18 mouse cellular contexts compared by ENCODE assay signal in the genomic region with DNA sequence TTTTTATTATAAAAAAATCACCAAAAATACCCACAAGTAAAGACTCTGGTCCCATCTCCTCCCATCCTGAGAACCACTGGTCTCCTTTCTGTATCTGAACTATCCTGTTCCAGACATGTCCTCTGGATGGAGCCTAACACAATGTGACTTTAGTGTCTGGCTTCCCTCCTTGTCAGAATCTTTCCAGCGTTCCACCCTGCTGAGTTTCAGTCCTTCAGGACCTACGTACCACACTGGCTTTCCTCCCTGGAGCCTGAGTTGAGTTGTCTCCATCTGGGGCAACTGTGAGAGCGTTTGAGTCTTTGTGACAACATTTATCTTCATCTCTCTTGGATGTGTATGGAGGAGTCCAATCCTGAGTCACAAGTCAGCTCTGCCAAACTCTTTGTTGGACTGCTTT. TPM values are rescaled to one million over a fixed set of nuclear protein-coding genes. Genes with fewer than 3 reads are reported as not detected.
DNase-seq lines count a peak whose midpoint lies in the region; ATAC-seq and TF ChIP-seq lines count a peak whose summit lies in the region.
"Had no signal": no experiment of that assay in that cellular context is flagged by ENCODE, and none has a peak within 500 bp of the region (broad histone marks: within the 10 kb centered on the region; RNA-seq: fewer than 3 reads in every experiment).

No protein-coding gene starts in this region.

- no peaks in the 10 kb centered on the region for H3K36me3 ChIP-seq in heart, embryonic 16.5 days (ENCODE audit: control insufficient read depth, insufficient read depth)
- no peaks in the 10 kb centered on the region for H3K36me3 ChIP-seq in heart, embryonic 11.5 days (ENCODE audit: control insufficient read depth, insufficient read depth, low read length)
- no peaks in the 10 kb centered on the region for H3K36me3 ChIP-seq in kidney, postnatal 0 days (ENCODE audit: insufficient read depth, low read length)
- no peaks in the 10 kb centered on the region for H3K36me3 ChIP-seq in stomach, postnatal 0 days (ENCODE audit: control insufficient read depth, insufficient read depth, low read length)
- H3K36me3 ChIP-seq: embryonic facial prominence, embryonic 15.5 days; hindbrain, embryonic 10.5 days; limb, embryonic 12.5 days; lung, embryonic 15.5 days; midbrain, embryonic 12.5 days; neural tube, embryonic 15.5 days; stomach, embryonic 15.5 days had no signal

- no peak overlapping the region for H3K4me2 ChIP-seq in heart, embryonic 16.5 days (ENCODE audit: low read depth, low read length)
- H3K4me2 ChIP-seq in heart, embryonic 11.5 days: no peak overlapping the region
- no peak overlapping the region for H3K4me2 ChIP-seq in kidney, postnatal 0 days (ENCODE audit: low read length)
- no peak overlapping the region for H3K4me2 ChIP-seq in stomach, postnatal 0 days (replicated peaks; ENCODE audit: low read depth)
- H3K4me2 ChIP-seq: embryonic facial prominence, embryonic 15.5 days; forebrain, embryonic 13.5 days; limb, embryonic 12.5 days; lung, embryonic 15.5 days; midbrain, embryonic 12.5 days; neural tube, embryonic 15.5 days; stomach, embryonic 15.5 days had no signal

- H3K27ac ChIP-seq in heart, embryonic 16.5 days (ENCODE audit: low read length): no peak overlapping the region
- no peak overlapping the region for H3K27ac ChIP-seq in heart, embryonic 11.5 days (ENCODE audit: low read depth, low read length)
- H3K27ac ChIP-seq in kidney, postnatal 0 days: no peak overlapping the region
- H3K27ac ChIP-seq in stomach, postnatal 0 days (replicated peaks): no peak overlapping the region
- H3K27ac ChIP-seq: embryonic facial prominence, embryonic 15.5 days; forebrain, embryonic 13.5 days; hindbrain, embryonic 10.5 days; limb, embryonic 12.5 days; lung, embryonic 15.5 days; midbrain, embryonic 12.5 days; neural tube, embryonic 15.5 days; stomach, embryonic 15.5 days had no signal

- H3K9me3 ChIP-seq in heart, embryonic 16.5 days (replicated peaks; ENCODE audit: control insufficient read depth, low read length): no peaks in the 10 kb centered on the region
- H3K9me3 ChIP-seq in heart, embryonic 11.5 days (replicated peaks; ENCODE audit: control insufficient read depth, low read length): no peaks in the 10 kb centered on the region
- H3K9me3 ChIP-seq in kidney, postnatal 0 days (replicated peaks; ENCODE audit: low read length): no peaks in the 10 kb centered on the region
- H3K9me3 ChIP-seq in stomach, postnatal 0 days (ENCODE audit: control insufficient read depth, low read length): no peaks in the 10 kb centered on the region
- H3K9me3 ChIP-seq: embryonic facial prominence, embryonic 15.5 days; forebrain, embryonic 13.5 days; hindbrain, embryonic 10.5 days; limb, embryonic 12.5 days; lung, embryonic 15.5 days; midbrain, embryonic 12.5 days; neural tube, embryonic 15.5 days; stomach, embryonic 15.5 days had no signal

- no peaks in the 10 kb centered on the region for H3K27me3 ChIP-seq in heart, embryonic 16.5 days (ENCODE audit: control insufficient read depth, insufficient read depth, low read length)
- H3K27me3 ChIP-seq in heart, embryonic 11.5 days (ENCODE audit: control insufficient read depth, insufficient read depth, low read length): no peaks in the 10 kb centered on the region
- no peaks in the 10 kb centered on the region for H3K27me3 ChIP-seq in kidney, postnatal 0 days (ENCODE audit: insufficient read depth, low read length)
- no peaks in the 10 kb centered on the region for H3K27me3 ChIP-seq in stomach, postnatal 0 days (ENCODE audit: control insufficient read depth, insufficient read depth, low read length)
- H3K27me3 ChIP-seq: embryonic facial prominence, embryonic 15.5 days; forebrain, embryonic 13.5 days; limb, embryonic 12.5 days; lung, embryonic 15.5 days; midbrain, embryonic 12.5 days; neural tube, embryonic 15.5 days; stomach, embryonic 15.5 days had no signal

- WGBS in heart, embryonic 16.5 days: 42% methylated on average over 3 of the region's 3 CpGs
- WGBS in heart, embryonic 11.5 days (ENCODE audit: insufficient replicate concordance): 55% methylated on average over 3 of the region's 3 CpGs
- 52% methylated on average over 3 of the region's 3 CpGs for WGBS in kidney, postnatal 0 days
- WGBS in stomach, postnatal 0 days: 56% methylated on average over 3 of the region's 3 CpGs

- no peak for TF ChIP-seq EP300 in stomach, postnatal 0 days (optimal IDR thresholded peaks at IDR 0.05)

- DNase-seq in kidney, postnatal 0 days (ENCODE audit: low spot score): peak; percentile 31
- no peak for DNase-seq in kidney, adult 11 months
- peak; percentile 55 for DNase-seq in lung, postnatal 10 days
- no peak for DNase-seq in lung, adult 18-20 months
- DNase-seq in stomach, postnatal 0 days (ENCODE audit: low spot score): no peak
- DNase-seq: adrenal gland, postnatal 25 days; cerebellum, adult 9-10 months; gastrocnemius, postnatal 25 days had no signal

- H3K4me1 ChIP-seq in heart, embryonic 16.5 days (ENCODE audit: control insufficient read depth, insufficient read depth, low read length): 0 out of 2 replicates have a peak, but pooled peaks cover 2% of the 10 kb centered on the region
- H3K4me1 ChIP-seq in heart, embryonic 11.5 days (ENCODE audit: control insufficient read depth, insufficient read depth, low read length): no peaks in the 10 kb centered on the region
- no peaks in the 10 kb centered on the region for H3K4me1 ChIP-seq in kidney, postnatal 0 days (replicated peaks; ENCODE audit: insufficient read depth, low read length)
- H3K4me1 ChIP-seq in stomach, postnatal 0 days (replicated peaks; ENCODE audit: control insufficient read depth, insufficient read depth): no peaks in the 10 kb centered on the region
- H3K4me1 ChIP-seq: embryonic facial prominence, embryonic 15.5 days; limb, embryonic 12.5 days; lung, embryonic 15.5 days; midbrain, embryonic 12.5 days; stomach, embryonic 15.5 days had no signal

- TF ChIP-seq CTCF in kidney, postnatal 0 days (IDR thresholded peaks at IDR 0.05; ENCODE audit: low read depth): peak; percentile 48
- TF ChIP-seq CTCF in stomach, postnatal 0 days (IDR thresholded peaks at IDR 0.05; ENCODE audit: low read depth): peak; percentile 56

- H3K9ac ChIP-seq in heart, embryonic 16.5 days (ENCODE audit: low read length): no peak overlapping the region
- H3K9ac ChIP-seq in heart, embryonic 11.5 days (ENCODE audit: low read depth, low read length): no peak overlapping the region
- no peak overlapping the region for H3K9ac ChIP-seq in kidney, postnatal 0 days (ENCODE audit: low read depth, low read length)
- no peak overlapping the region for H3K9ac ChIP-seq in stomach, postnatal 0 days (ENCODE audit: low read length)
- H3K9ac ChIP-seq: embryonic facial prominence, embryonic 15.5 days; forebrain, embryonic 13.5 days; limb, embryonic 12.5 days; lung, embryonic 15.5 days; midbrain, embryonic 12.5 days; neural tube, embryonic 15.5 days; stomach, embryonic 15.5 days had no signal

- ATAC-seq in heart, embryonic 16.5 days (replicated peaks; ENCODE audit: extremely low read depth, insufficient read depth, low FRiP score): 0 out of 2 replicates have a peak, but pooled peaks have one; percentile 52
- no peak for ATAC-seq in heart, embryonic 11.5 days (replicated peaks; ENCODE audit: insufficient number of reproducible peaks, low FRiP score, low TSS enrichment)
- ATAC-seq in kidney, postnatal 0 days (replicated peaks; ENCODE audit: low FRiP score, low read depth): no peak
- no peak for ATAC-seq in stomach, postnatal 0 days (ENCODE audit: low FRiP score, low TSS enrichment)
- ATAC-seq: forebrain, embryonic 13.5 days had no signal

- H3K4me3 ChIP-seq in heart, embryonic 16.5 days (ENCODE audit: low read length): no peak overlapping the region
- H3K4me3 ChIP-seq in heart, embryonic 11.5 days (ENCODE audit: low read depth, low read length): no peak overlapping the region
- no peak overlapping the region for H3K4me3 ChIP-seq in kidney, postnatal 0 days (replicated peaks; ENCODE audit: low read depth, low read length)
- H3K4me3 ChIP-seq in stomach, postnatal 0 days (ENCODE audit: low read depth, low read length): no peak overlapping the region
- H3K4me3 ChIP-seq: embryonic facial prominence, embryonic 15.5 days; forebrain, embryonic 13.5 days; hindbrain, embryonic 10.5 days; limb, embryonic 12.5 days; lung, embryonic 15.5 days; midbrain, embryonic 12.5 days; neural tube, embryonic 15.5 days; stomach, embryonic 15.5 days had no signal

RNA-seq across cellular contexts. Expression of a gene that starts 30.9 kb away (rescaled TPM):
- polyA plus RNA-seq in heart, embryonic 16.5 days (2015; fragmentation: Nextera tagmentation; extraction: Ambion mirVana): 9.5 and 9.7 TPM in 2 replicates
- polyA plus RNA-seq in heart, embryonic 11.5 days (2014; fragmentation: Nextera tagmentation; extraction: Ambion mirVana): 8.8 and 10.2 TPM in 2 replicates
- 5.5 and 8.8 TPM in 2 replicates for polyA plus RNA-seq in kidney, postnatal 0 days (2015; fragmentation: Nextera tagmentation; extraction: Ambion mirVana)
- polyA plus RNA-seq in stomach, postnatal 0 days (2015; fragmentation: Nextera tagmentation; extraction: Ambion mirVana): 2.9 and 3.0 TPM in 2 replicates

Comparison
In these comparisons a context has a peak if more than half of its experiments do, and no peak if none do; other contexts are left out.
1. DNase-seq: peak in kidney, postnatal 0 days (single experiment) and lung, postnatal 10 days (single experiment); none in kidney, adult 11 months (single experiment), lung, adult 18-20 months (0 of 2) and stomach, postnatal 0 days (single experiment).